Mouse (Mus musculus): ENCODE measurements around the gene Cdkl1. TPM values are rescaled to one million over a fixed set of nuclear protein-coding genes. Genes with fewer than 3 reads are reported as not detected.
A peak's percentile ranks its signal among the peaks of the same experiment; 100 is the strongest.

Cdkl1 gene
- total RNA-seq, 4 experiments from 2014 or later = 2.1 to 9.3 (median 5.1) TPM

- no peak for DNase-seq
Observed at GRCm38 (mm10) chr12:69783247-69784025, 7.6 kb downstream of the Cdkl1 start.

GRCm38 (mm10) chr12:69781935-69782650 is 9.0 kb downstream of the Cdkl1 start:
- DNase-seq = peak; percentile 85

DNA sequence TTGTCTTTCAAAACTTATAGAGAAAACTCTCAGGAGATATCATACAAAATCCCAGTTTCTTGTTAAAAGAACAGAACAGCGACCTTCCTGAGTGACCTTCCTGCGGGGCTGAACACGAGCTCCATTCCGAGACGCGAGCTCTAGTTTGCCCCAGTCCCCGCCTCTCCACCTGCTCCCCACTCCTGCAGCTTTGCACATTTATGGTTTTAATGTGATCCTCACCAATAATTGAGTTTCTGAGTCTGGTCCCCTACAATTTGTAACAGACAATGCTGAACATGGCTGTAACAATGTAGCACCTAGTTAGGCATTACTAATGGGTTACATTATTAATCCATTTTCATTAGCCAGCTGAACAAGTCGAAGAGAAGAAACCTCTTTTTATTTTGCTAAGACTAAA is 9.6 kb downstream of the Cdkl1 start:
- no peak for DNase-seq

DNA sequence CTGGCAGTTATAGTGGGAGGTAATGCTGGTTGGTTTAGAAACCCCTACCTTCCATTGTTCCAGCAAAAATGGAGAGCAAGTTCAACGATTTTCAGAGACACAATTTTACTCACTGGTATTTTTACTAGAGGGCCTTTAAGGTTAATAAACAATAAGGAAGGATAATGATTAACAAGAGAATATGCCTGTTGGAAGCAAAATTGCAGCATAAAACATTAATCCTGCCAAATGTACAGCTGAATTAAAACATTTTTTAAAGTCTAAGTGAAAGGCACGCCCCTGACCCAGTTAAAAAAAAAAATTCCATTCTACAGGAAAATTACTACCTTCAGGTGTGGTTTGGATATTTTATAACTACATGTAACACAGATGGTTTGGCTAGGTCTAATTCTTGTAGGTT is 13.1 kb downstream of the Cdkl1 start:
- no peak for DNase-seq

GRCm38 (mm10) chr12:69777341-69777730 is 13.7 kb downstream of the Cdkl1 start:
- DNase-seq = no peak

GRCm38 (mm10) chr12:69776607-69777340 is 14.3 kb downstream of the Cdkl1 start:
- no peak for DNase-seq

DNA sequence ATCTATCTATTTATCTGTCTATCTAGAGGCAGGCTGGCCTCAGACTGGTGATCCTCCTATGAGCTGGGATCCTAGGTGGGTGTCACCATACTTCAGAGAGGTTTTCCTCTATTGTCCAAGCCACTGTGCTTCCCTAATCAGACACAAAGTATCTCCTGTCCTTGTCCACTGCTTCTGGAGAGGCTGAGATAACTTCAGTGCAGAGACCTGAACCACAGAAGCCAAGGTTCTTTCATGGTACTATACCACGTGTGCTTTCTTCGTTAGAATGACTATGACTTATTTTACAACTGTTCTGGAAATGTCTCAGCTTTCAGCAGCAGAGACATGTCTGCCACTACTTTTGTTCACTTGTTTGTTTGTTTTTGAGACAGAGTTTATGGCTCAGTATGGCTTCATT is 22.2 kb downstream of the Cdkl1 start:
- DNase-seq = no peak

DNA sequence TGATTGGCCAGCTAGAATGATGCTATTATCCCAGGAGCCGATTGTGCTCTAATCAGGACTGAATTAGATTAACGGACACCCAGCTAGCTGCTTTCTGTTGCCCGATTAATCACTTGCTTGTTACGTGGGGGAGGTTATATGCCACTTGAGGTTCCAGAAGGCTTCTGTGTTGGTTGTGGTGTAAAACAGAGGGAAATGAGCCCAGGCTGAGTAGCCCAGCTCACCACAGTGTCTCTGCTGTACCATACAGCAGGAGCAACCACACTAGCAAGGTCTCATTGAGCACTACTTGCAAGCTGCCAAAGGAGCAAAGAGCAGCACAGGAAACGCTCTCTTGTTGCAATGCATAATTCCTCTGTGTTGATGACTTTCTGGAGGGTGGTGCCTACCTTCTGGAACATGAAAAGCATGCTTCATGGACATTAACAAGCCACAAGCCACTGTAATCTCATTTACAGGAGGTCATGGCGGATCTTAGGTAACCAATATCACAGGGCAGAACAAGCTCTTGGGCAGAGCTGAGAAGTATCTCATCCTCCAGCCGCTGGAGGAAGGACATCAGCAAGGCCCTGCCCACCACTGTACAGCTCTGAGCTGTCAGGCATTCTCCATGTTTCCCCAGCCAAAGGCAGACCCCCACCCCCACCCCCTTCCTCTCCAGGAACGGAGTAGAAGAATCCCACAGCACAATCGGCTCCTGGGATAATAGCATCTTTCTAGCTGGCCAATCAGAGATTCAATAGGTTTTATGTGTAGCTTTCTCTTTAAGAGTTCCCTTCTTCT is 23.4 kb downstream of the Cdkl1 start:
- no peak for DNase-seq

DNA sequence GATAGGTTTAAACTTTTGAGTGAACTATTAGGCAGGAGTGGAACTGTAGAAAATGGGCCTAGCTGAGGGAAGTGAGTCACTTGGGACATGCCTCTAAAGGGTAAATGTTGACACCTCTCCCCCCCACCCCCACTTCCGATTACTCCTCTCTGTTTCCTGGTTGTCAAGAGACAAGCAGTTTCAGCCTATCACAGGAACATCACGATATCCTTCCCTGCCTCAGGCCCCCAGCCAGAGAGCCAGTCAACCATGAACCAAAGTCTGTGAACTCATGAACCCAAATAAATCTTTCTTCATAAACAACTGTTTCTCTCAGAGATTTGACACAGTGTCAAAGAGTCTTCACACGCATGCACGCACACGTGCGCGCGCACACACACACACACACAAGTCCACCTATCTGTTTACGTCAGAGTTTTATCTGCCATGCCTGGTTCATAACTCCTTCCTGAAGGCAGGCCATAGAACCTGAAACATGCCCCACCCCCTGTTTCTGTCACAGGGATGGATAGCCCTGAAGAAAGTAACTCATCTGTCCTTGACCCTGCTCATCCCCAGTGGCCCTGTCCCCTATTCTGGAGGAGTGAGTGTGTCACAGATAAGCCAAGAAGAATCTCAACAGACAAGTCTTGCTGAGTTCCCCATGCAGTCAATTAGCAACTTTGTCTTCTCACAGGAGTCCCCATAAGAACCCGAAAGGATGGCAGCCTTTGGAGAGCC is 24.7 kb downstream of the Cdkl1 start:
- DNase-seq = peak; percentile 31

DNA sequence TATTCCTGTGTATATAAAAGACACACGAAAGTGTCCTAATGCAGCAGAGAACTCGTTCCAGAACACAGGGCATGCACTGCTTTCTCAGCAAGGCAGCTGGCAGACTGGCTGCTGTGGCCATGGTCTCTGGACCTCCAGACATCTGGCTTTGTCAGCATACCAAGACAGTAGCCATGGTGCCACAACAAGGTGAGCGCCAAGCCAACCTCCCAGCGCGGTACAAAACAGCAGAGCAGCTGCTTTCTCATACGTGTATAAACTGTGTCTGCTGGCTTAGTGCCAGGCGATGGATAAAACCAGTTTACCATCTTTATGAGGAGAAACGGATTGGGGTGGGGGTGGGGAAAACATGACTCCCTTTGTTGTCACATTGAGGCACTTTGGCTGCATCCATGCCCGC is 25.5 kb downstream of the Cdkl1 start:
- DNase-seq = no peak

DNA sequence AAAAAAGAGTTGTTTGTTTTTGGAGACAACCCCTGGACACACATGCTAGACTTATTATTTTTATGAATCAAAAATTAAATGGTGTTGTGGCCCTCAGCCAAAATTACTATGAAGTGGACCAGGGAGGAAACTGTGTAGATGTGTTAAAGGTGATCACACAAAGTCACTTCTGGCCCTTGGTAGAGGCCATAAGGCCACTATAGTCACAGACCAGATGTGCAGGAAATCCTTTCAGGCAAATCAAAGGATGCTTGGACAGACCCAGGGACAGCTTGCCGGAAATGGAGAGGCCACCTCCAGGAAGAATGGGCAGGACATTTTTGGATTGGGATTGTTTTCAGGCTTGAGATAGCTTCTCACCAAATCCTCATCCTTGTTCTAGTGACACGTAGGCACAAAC is 29.5 kb downstream of the Cdkl1 start:
- DNase-seq = no peak

- no peak for DNase-seq
Observed at GRCm38 (mm10) chr12:69760743-69761406, 30.2 kb downstream of the Cdkl1 start.

- DNase-seq = no peak
Observed at GRCm38 (mm10) chr12:69760014-69760413, 31.1 kb downstream of the Cdkl1 start.

GRCm38 (mm10) chr12:69759267-69759885 is 31.7 kb downstream of the Cdkl1 start:
- DNase-seq = no peak

GRCm38 (mm10) chr12:69758221-69759185 is 32.6 kb downstream of the Cdkl1 start:
- DNase-seq = peak; percentile 20

DNA sequence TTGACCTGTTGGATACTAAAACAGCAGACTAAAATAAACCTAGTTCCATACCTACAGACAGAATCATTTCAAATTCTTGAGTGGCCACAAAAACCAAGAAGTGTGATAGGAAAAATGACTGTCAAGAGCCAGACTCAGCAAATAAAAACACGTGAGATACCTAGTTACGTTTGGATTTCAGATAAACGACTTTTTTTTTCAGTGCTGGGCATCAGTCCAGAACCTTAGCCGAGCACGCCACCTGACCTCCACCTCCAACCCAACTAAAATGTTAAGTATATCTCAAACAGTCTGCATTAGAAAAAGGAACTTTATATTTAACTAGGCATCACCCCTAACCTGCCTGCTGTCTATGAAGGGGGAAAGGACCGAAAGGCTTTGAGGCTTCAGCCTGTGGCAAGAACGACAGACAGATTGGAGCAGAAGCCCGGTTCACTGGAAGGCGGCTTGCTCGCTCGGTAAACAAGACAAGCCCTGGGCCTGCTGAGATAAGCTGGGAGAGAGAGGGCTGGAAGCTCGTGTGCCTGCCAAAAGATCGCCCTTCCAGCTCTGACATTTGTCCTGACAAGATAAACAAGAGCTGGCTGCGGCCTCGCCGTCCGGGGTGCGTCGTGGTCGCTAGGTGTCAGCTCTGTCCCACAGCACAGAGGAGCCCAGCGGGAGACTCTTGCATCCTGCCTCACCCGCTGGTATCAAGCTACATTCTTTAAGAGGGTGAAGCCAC is 33.5 kb downstream of the Cdkl1 start:
- peak; percentile 90 for DNase-seq

DNA sequence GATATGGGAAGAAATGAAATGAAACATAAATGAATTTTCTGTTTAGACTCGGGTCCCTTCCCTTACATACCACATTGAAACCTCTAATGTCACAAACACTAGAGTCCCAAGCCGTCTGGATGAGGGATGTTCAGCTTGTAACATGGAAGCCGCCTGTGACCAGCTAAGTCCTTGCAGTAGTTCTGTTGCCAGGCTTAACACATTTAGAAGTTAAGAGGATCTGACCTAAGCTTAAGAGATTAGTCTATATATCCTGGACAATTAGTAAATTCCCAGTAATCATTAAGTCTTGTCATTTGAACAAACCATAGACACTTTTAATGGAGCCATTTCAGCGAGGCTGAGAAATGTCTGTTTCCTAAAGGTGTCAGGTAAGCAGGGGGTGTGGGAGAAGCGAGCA is 35.1 kb downstream of the Cdkl1 start:
- no peak for DNase-seq

GRCm38 (mm10) chr12:69753936-69754335 is 37.1 kb downstream of the Cdkl1 start:
- no peak for DNase-seq

- DNase-seq = peak; percentile 38
Observed at GRCm38 (mm10) chr12:69751864-69752341, 39.2 kb downstream of the Cdkl1 start.
